Mouse (Mus musculus) liver, postnatal 0 days (tissue): ENCODE results near the gene Rbsn.

ENCODE experiments used
- CTCF ChIP-seq: sonication (generic); IDR thresholded peaks from 2 replicates; pipeline ENCODE4 v1.5.1; 2016; ENCODE audit warnings: antibody characterized with exemption, low read depth
- EP300 ChIP-seq: IDR thresholded peaks from 2 replicates; pipeline ENCODE4 v1.6.1; 2016; ENCODE audit warnings: antibody characterized with exemption, low read depth, mild to moderate bottlenecking

DNA sequence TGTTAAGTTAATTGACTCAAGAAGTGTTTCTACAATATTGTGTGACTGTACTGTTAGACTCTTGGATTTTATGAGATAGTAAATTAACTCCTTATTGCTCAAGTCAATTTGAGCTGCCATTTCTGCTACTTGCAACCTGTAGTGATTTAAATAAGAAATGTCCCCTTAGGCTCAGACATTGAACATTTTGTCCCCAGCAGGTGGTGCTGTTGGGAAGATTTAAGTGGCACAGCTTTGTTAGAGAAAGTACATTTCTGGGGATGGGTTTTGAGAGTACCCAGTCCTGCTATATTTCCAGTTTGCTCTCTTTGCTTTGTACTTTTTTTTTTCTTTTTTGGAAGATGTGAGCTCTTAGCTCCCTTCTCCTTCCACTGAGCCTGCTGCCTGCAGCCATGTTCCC is 40.6 kb upstream of the Rbsn start:
- TF ChIP-seq CTCF: no peak
- no peak for TF ChIP-seq EP300
